Mouse (Mus musculus): Measurements from ENCODE around the gene Olfr1044. TPM values are rescaled to one million over a fixed set of nuclear protein-coding genes. Genes with fewer than 3 reads are reported as not detected.

Olfr1044 gene
- total and polyA plus RNA-seq, 3 experiments = not detected

- no peaks in the 10 kb centered on the region for H3K36me3 ChIP-seq (replicated peaks in 1 of 2; ENCODE audit: control insufficient read depth in 1 of 2, insufficient read depth in 1 of 2, low read length in 1 of 2)
- DNase-seq (ENCODE audit: extremely low read depth) = no peak
- dilution Hi-C loops (cut with MboI; ENCODE audit: extremely low pct_ligation_motif_present, extremely low pct_unique_long_range_greater_than_20kb, low sequenced_read_pairs) = no loop called here
- H3K27me3 ChIP-seq (replicated peaks) = no peaks in the 10 kb centered on the region
- no peak for TF ChIP-seq SIN3A (IDR thresholded peaks at IDR 0.05; ENCODE audit: low read length)
- in situ Hi-C loops (cut with MboI; ENCODE audit: low pct_ligation_motif_present, low pct_unique_long_range_greater_than_20kb, low sequenced_read_pairs) = no loop called here
- H3K9me3 ChIP-seq (replicated peaks; ENCODE audit: low read length) = peaks cover 15% of the 10 kb centered on the region
- no peak within 1 kb of the TSS for H3K9ac ChIP-seq (ENCODE audit: insufficient read depth, low read depth)
- H3K4me1 ChIP-seq (ENCODE audit: control insufficient read depth in 1 of 2, insufficient read depth in 2 of 2) = no peaks in the 10 kb centered on the region
- H3K4me3 ChIP-seq (replicated peaks in 1 of 3; ENCODE audit: low read depth in 2 of 3, low read length in 2 of 3, poor library complexity in 1 of 3) = no peak within 1 kb of the TSS
- no peaks in the 10 kb centered on the region for H3K79me2 ChIP-seq (replicated peaks; ENCODE audit: control insufficient read depth, extremely low read depth, insufficient read depth, poor library complexity, severe bottlenecking)
- H3K4me2 ChIP-seq (ENCODE audit: insufficient read depth, low read depth, poor library complexity, severe bottlenecking) = no peak within 1 kb of the TSS
- H3K27ac ChIP-seq (ENCODE audit: insufficient read depth, low read depth) = no peak within 1 kb of the TSS
Measured at GRCm38 (mm10) chr2:86146632-86147031, 31.0 kb downstream of the Olfr1044 start, which contains the start of gene Olfr1040. Gene Olfr1040, minus strand, starts transcription at chr2:86146732.

DNA sequence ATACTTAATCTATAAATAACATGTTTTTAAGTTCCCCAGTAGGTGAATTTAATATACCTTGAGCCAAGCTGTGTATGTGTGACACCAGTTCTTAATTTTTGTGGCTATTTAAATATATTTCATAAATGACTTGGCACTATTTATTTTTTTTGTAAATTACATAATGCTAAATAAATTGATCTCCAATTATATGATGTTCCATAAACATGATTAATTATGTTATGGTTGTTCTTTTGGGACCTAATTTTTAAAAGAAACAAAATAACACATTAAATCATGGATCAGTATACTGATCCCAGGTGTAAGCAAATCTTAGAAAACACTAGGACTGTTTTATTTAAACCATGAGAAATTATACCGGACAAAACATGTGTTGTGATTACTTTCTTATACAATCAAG, 41.8 kb downstream of the Olfr1044 start, which contains the start of gene Olfr1039:
Olfr1039 (minus strand) TSS at position 101 of the 400 bp plus-strand sequence.
- Histone ChIP-seq H3K9ac (ENCODE audit: insufficient read depth, low read depth) (no peak within 1 kb of the TSS), H3K4me2 (ENCODE audit: insufficient read depth, low read depth, poor library complexity, severe bottlenecking) (no peak within 1 kb of the TSS), H3K27me3 (replicated peaks) (no peaks in the 10 kb centered on the region), H3K4me3 (replicated peaks in 1 of 3; ENCODE audit: low read depth in 2 of 3, low read length in 2 of 3, poor library complexity in 1 of 3) (no peak within 1 kb of the TSS), H3K27ac (ENCODE audit: insufficient read depth, low read depth) (no peak within 1 kb of the TSS), H3K79me2 (replicated peaks; ENCODE audit: control insufficient read depth, extremely low read depth, insufficient read depth, poor library complexity, severe bottlenecking) (no peaks in the 10 kb centered on the region), H3K36me3 (replicated peaks in 1 of 2; ENCODE audit: control insufficient read depth in 1 of 2, insufficient read depth in 1 of 2, low read length in 1 of 2) (no peaks in the 10 kb centered on the region), H3K4me1 (ENCODE audit: control insufficient read depth in 1 of 2, insufficient read depth in 2 of 2) (no peaks in the 10 kb centered on the region), H3K9me3 (replicated peaks; ENCODE audit: low read length) (peaks cover 16% of the 10 kb centered on the region)
- TF ChIP-seq IRF4 (IDR thresholded peaks at IDR 0.05; ENCODE audit: low read depth, low read length) (no peak), NRF1 (IDR thresholded peaks at IDR 0.05; ENCODE audit: low read depth, low read length) (no peak), BHLHE40 (IDR thresholded peaks at IDR 0.05; ENCODE audit: low read depth, low read length) (no peak), JUN (IDR thresholded peaks at IDR 0.05; ENCODE audit: insufficient read depth, low read depth, low read length) (no peak), ELF1 (IDR thresholded peaks at IDR 0.05; ENCODE audit: low read depth, low read length) (no peak)
- in situ Hi-C loops (cut with MboI; ENCODE audit: low pct_ligation_motif_present, low pct_unique_long_range_greater_than_20kb, low sequenced_read_pairs) (no loop called here), dilution Hi-C loops (cut with MboI; ENCODE audit: extremely low pct_ligation_motif_present, extremely low pct_unique_long_range_greater_than_20kb, low sequenced_read_pairs) (no loop called here)
- no peak for DNase-seq (ENCODE audit: extremely low read depth)

Other genes with a start within 250 kb of the Olfr1044 start
Only the 20 nearest of the 29 such genes appear.
- not detected in 2 replicates for gene Olfr1032, start 172.3 kb downstream of the Olfr1044 start, total RNA-seq (2012; rRNA removed)
- not detected in 2 replicates for gene Olfr1032, start 172.3 kb downstream of the Olfr1044 start, total RNA-seq (2014; rRNA removed)
- not detected in 2 replicates for gene Olfr1032, start 172.3 kb downstream of the Olfr1044 start, polyA plus RNA-seq (2012; ENCODE audit: insufficient read length, low read depth)
- not detected in 2 replicates for gene Olfr1033, start 157.2 kb downstream of the Olfr1044 start, total RNA-seq (2012; rRNA removed)
- not detected in 2 replicates for gene Olfr1033, start 157.2 kb downstream of the Olfr1044 start, total RNA-seq (2014; rRNA removed)
- not detected in 2 replicates for gene Olfr1033, start 157.2 kb downstream of the Olfr1044 start, polyA plus RNA-seq (2012; ENCODE audit: insufficient read length, low read depth)
- gene Olfr1034, start 132.0 kb downstream of the Olfr1044 start, total RNA-seq (2012; rRNA removed) = not detected in 2 replicates
- not detected in 2 replicates for gene Olfr1034, start 132.0 kb downstream of the Olfr1044 start, total RNA-seq (2014; rRNA removed)
- gene Olfr1034, start 132.0 kb downstream of the Olfr1044 start, polyA plus RNA-seq (2012; ENCODE audit: insufficient read length, low read depth) = not detected in 2 replicates
- gene Olfr1036, start 103.8 kb downstream of the Olfr1044 start, total RNA-seq (2012; rRNA removed) = not detected in 2 replicates
- not detected in 2 replicates for gene Olfr1036, start 103.8 kb downstream of the Olfr1044 start, total RNA-seq (2014; rRNA removed)
- not detected in 2 replicates for gene Olfr1036, start 103.8 kb downstream of the Olfr1044 start, polyA plus RNA-seq (2012; ENCODE audit: insufficient read length, low read depth)
- gene Olfr1037, start 90.4 kb downstream of the Olfr1044 start, total RNA-seq (2012; rRNA removed) = not detected in 2 replicates
- gene Olfr1037, start 90.4 kb downstream of the Olfr1044 start, total RNA-seq (2014; rRNA removed) = not detected in 2 replicates
- not detected in 2 replicates for gene Olfr1037, start 90.4 kb downstream of the Olfr1044 start, polyA plus RNA-seq (2012; ENCODE audit: insufficient read length, low read depth)
- gene Olfr1039, start 41.9 kb downstream of the Olfr1044 start, total RNA-seq (2012; rRNA removed) = not detected in 2 replicates
- not detected in 2 replicates for gene Olfr1039, start 41.9 kb downstream of the Olfr1044 start, total RNA-seq (2014; rRNA removed)
- gene Olfr1039, start 41.9 kb downstream of the Olfr1044 start, polyA plus RNA-seq (2012; ENCODE audit: insufficient read length, low read depth) = not detected in 2 replicates
- gene Olfr1040, start 31.1 kb downstream of the Olfr1044 start, total RNA-seq (2012; rRNA removed) = not detected in 2 replicates
- gene Olfr1040, start 31.1 kb downstream of the Olfr1044 start, total RNA-seq (2014; rRNA removed) = not detected in 2 replicates
- gene Olfr1040, start 31.1 kb downstream of the Olfr1044 start, polyA plus RNA-seq (2012; ENCODE audit: insufficient read length, low read depth) = not detected in 2 replicates
- not detected in 2 replicates for gene Olfr1042, start 16.0 kb downstream of the Olfr1044 start, total RNA-seq (2012; rRNA removed)
- not detected in 2 replicates for gene Olfr1042, start 16.0 kb downstream of the Olfr1044 start, total RNA-seq (2014; rRNA removed)
- gene Olfr1042, start 16.0 kb downstream of the Olfr1044 start, polyA plus RNA-seq (2012; ENCODE audit: insufficient read length, low read depth) = not detected in 2 replicates
- gene Olfr1043, start 10.3 kb downstream of the Olfr1044 start, total RNA-seq (2012; rRNA removed) = not detected in 2 replicates
- gene Olfr1043, start 10.3 kb downstream of the Olfr1044 start, total RNA-seq (2014; rRNA removed) = not detected in 2 replicates
- gene Olfr1043, start 10.3 kb downstream of the Olfr1044 start, polyA plus RNA-seq (2012; ENCODE audit: insufficient read length, low read depth) = not detected in 2 replicates
- not detected in 2 replicates for gene Olfr52, start 7.9 kb upstream of the Olfr1044 start, total RNA-seq (2012; rRNA removed)
- gene Olfr52, start 7.9 kb upstream of the Olfr1044 start, total RNA-seq (2014; rRNA removed) = not detected in 2 replicates
- not detected in 2 replicates for gene Olfr52, start 7.9 kb upstream of the Olfr1044 start, polyA plus RNA-seq (2012; ENCODE audit: insufficient read length, low read depth)
- not detected in 2 replicates for gene Olfr1045, start 25.2 kb upstream of the Olfr1044 start, total RNA-seq (2012; rRNA removed)
- gene Olfr1045, start 25.2 kb upstream of the Olfr1044 start, total RNA-seq (2014; rRNA removed) = not detected in 2 replicates
- gene Olfr1045, start 25.2 kb upstream of the Olfr1044 start, polyA plus RNA-seq (2012; ENCODE audit: insufficient read length, low read depth) = not detected in 2 replicates
- not detected in 2 replicates for gene Olfr1046, start 41.5 kb upstream of the Olfr1044 start, total RNA-seq (2012; rRNA removed)
- gene Olfr1046, start 41.5 kb upstream of the Olfr1044 start, total RNA-seq (2014; rRNA removed) = not detected in 2 replicates
- not detected in 2 replicates for gene Olfr1046, start 41.5 kb upstream of the Olfr1044 start, polyA plus RNA-seq (2012; ENCODE audit: insufficient read length, low read depth)
- gene Olfr1047, start 53.6 kb upstream of the Olfr1044 start, total RNA-seq (2012; rRNA removed) = not detected in 2 replicates
- gene Olfr1047, start 53.6 kb upstream of the Olfr1044 start, total RNA-seq (2014; rRNA removed) = not detected in 2 replicates
- gene Olfr1047, start 53.6 kb upstream of the Olfr1044 start, polyA plus RNA-seq (2012; ENCODE audit: insufficient read length, low read depth) = not detected in 2 replicates
- gene Olfr1048, start 62.5 kb upstream of the Olfr1044 start, total RNA-seq (2012; rRNA removed) = not detected in 2 replicates
- not detected in 2 replicates for gene Olfr1048, start 62.5 kb upstream of the Olfr1044 start, total RNA-seq (2014; rRNA removed)
- not detected in 2 replicates for gene Olfr1048, start 62.5 kb upstream of the Olfr1044 start, polyA plus RNA-seq (2012; ENCODE audit: insufficient read length, low read depth)
- not detected in 2 replicates for gene Olfr1049, start 80.5 kb upstream of the Olfr1044 start, total RNA-seq (2012; rRNA removed)
- not detected in 2 replicates for gene Olfr1049, start 80.5 kb upstream of the Olfr1044 start, total RNA-seq (2014; rRNA removed)
- gene Olfr1049, start 80.5 kb upstream of the Olfr1044 start, polyA plus RNA-seq (2012; ENCODE audit: insufficient read length, low read depth) = not detected in 2 replicates
- gene Olfr1051, start 101.3 kb upstream of the Olfr1044 start, total RNA-seq (2012; rRNA removed) = not detected in 2 replicates
- not detected in 2 replicates for gene Olfr1051, start 101.3 kb upstream of the Olfr1044 start, total RNA-seq (2014; rRNA removed)
- gene Olfr1051, start 101.3 kb upstream of the Olfr1044 start, polyA plus RNA-seq (2012; ENCODE audit: insufficient read length, low read depth) = not detected in 2 replicates
- gene Olfr1052, start 114.6 kb upstream of the Olfr1044 start, total RNA-seq (2012; rRNA removed) = not detected in 2 replicates
- gene Olfr1052, start 114.6 kb upstream of the Olfr1044 start, total RNA-seq (2014; rRNA removed) = not detected in 2 replicates
- gene Olfr1052, start 114.6 kb upstream of the Olfr1044 start, polyA plus RNA-seq (2012; ENCODE audit: insufficient read length, low read depth) = not detected in 2 replicates
- not detected in 2 replicates for gene Olfr1053, start 137.5 kb upstream of the Olfr1044 start, total RNA-seq (2012; rRNA removed)
- not detected in 2 replicates for gene Olfr1053, start 137.5 kb upstream of the Olfr1044 start, total RNA-seq (2014; rRNA removed)
- gene Olfr1053, start 137.5 kb upstream of the Olfr1044 start, polyA plus RNA-seq (2012; ENCODE audit: insufficient read length, low read depth) = not detected in 2 replicates
- gene Olfr1054, start 157.6 kb upstream of the Olfr1044 start, total RNA-seq (2012; rRNA removed) = not detected in 2 replicates
- gene Olfr1054, start 157.6 kb upstream of the Olfr1044 start, total RNA-seq (2014; rRNA removed) = not detected in 2 replicates
- gene Olfr1054, start 157.6 kb upstream of the Olfr1044 start, polyA plus RNA-seq (2012; ENCODE audit: insufficient read length, low read depth) = not detected in 2 replicates
- gene Olfr1055, start 172.5 kb upstream of the Olfr1044 start, total RNA-seq (2012; rRNA removed) = 0.17 and 0.68 TPM in 2 replicates
- not detected in 2 replicates for gene Olfr1055, start 172.5 kb upstream of the Olfr1044 start, total RNA-seq (2014; rRNA removed)
- gene Olfr1055, start 172.5 kb upstream of the Olfr1044 start, polyA plus RNA-seq (2012; ENCODE audit: insufficient read length, low read depth) = not detected in 2 replicates

Measured in CH12.LX (cell line).